Mouse (Mus musculus): ENCODE measurements around the gene Aph1a.
"Not testable (repeated sequence)": the region's sequence is repeated elsewhere in the genome, so short reads cannot be mapped to it uniquely, and the experiment has no call there.

The Aph1a gene

DNA sequence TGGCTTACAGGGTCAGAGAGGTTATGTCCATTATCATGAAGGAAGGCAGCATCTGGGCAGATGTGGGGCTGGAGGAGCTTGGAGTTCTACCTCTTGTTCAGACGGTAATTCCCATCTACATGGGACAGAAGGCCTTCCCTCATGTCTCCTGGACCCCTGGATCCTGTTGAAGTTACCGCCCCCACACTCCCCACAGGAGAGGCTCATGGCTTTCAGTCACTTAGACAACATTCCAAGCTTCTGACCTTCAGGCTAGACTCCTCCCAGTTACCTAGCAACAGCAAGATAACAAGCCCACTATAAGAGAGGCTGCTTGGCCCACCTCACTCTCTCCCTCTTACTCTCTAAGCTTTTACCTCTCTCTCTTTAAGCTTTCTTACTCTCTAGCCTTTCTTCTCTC is 26.8 kb downstream of the Aph1a start:
- DNase-seq (ENCODE audit: low spot score), result not testable (repeated sequence)

DNA sequence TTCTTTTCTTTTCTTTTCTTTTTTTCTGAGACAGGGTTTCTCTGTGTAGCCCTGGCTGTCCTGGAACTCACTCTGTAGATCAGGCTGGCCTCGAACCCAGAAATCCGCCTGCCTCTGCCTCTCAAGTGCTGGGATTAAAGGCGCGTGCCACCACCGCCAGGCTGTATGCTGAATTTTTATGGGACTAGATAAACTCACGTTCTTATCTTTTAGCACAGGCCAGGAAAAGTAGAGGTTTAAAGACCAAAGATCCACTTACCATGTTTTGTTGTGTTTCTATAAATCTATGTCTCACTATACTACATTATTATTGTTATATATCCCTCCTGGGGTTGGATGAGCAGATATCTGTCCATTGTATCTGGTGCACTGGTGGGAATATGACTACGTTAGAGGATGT is 29.7 kb downstream of the Aph1a start:
- not testable (repeated sequence) for DNase-seq (ENCODE audit: low spot score)

DNA sequence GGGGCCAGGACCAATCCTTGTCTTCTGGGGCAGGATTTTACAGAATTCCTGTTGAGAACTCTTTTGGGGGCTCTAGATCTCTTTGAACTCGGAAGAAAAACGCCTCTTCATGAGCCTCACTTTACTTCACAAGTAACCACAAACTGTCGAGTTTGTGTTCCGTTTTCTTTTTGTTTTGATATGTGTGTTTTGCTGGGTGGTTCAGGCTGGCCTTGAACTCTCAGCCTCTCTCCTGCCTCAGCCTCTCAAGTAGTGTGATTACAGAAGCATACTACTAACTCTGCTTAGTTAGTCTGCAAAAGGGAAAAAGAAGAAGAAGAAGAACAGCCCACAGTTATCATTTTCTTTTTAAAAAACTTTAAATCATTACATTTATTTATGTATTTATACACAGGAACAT is 30.4 kb downstream of the Aph1a start:
- no peak for DNase-seq (ENCODE audit: low spot score)

DNA sequence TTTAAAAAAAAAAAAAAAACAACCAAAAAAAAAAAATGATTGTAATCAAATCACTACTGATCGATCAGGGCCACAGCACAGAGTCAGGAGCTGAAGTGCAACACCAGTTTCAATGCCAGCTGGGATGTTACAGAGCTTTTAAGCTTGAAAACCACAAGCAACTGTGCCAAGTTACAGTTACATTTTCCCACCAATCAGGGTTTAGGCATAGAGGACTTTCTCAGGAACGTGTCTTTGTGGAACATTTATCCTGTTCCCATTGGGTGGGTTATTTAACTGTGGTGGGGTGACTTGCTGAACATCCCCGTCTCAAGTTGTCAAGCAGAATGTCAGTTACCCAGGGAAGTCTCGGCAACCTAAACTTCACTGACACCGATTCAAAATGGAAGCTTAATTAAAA is 31.3 kb downstream of the Aph1a start:
- DNase-seq (ENCODE audit: low spot score), result no peak

DNA sequence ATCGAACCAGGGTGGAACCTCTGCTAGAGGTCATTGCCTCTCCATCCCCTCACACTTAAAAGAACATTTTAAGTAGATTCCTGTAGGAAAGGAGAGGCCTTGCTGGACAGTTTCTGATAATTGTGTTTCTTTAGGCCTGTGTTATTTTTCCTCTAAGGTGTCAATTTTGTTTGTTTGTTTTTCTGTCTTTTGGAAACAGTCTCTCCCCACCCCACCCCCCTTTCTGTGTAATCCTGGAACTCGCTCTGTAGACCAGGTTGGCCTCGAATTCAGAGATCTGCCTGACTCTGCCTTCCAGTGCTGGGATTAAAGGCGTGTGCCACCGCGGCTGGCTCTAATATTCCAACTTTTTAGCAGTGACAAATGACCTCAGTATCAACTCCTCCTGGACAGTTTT is 34.5 kb downstream of the Aph1a start:
- no peak for DNase-seq (ENCODE audit: low spot score)

DNA sequence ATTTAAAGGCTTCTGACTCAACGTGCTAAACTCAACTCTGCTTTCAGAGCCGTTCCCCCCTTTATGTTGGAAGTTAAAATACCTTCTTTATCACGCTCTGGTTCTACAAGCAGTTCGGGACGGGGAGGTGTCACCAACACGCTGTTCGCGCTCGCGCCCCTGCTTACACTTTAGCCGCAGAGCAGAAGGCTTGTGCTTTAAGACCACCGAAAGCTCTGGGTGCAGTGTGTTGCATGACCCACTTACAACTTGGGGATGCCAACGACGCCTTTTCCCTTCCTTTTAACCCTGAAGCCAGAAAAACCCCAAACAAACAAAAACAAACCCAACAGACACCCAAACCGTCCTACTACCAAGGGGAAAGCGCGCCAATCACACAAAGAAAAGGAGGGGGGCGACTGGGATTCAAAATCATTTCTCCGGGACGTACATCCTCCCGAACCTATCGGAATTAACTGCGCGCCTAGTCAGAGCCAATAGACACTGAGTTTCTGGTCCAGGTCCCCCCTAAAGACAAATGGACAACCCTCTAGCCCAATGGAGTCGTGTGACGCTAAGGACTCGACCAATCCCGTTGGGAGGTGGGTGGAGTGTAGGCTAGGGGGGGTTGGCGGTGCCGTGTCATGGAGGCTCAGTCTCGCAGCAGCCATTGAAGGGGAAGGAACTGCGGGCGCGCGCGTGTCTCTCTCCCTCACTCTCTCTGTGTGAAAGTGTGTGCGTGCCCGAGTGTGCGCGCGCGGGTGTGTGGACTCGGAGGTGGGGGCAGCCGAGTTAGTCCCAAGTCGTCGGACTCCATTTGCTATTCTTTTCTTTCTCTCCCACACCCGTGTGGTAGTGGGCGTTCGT is 35.1 kb downstream of the Aph1a start, which contains the start of gene Anp32e:
Gene Anp32e, plus strand, starts transcription at position 589 of the 846 bp plus-strand sequence.
- peak; percentile 98 for DNase-seq (ENCODE audit: low spot score)

DNA sequence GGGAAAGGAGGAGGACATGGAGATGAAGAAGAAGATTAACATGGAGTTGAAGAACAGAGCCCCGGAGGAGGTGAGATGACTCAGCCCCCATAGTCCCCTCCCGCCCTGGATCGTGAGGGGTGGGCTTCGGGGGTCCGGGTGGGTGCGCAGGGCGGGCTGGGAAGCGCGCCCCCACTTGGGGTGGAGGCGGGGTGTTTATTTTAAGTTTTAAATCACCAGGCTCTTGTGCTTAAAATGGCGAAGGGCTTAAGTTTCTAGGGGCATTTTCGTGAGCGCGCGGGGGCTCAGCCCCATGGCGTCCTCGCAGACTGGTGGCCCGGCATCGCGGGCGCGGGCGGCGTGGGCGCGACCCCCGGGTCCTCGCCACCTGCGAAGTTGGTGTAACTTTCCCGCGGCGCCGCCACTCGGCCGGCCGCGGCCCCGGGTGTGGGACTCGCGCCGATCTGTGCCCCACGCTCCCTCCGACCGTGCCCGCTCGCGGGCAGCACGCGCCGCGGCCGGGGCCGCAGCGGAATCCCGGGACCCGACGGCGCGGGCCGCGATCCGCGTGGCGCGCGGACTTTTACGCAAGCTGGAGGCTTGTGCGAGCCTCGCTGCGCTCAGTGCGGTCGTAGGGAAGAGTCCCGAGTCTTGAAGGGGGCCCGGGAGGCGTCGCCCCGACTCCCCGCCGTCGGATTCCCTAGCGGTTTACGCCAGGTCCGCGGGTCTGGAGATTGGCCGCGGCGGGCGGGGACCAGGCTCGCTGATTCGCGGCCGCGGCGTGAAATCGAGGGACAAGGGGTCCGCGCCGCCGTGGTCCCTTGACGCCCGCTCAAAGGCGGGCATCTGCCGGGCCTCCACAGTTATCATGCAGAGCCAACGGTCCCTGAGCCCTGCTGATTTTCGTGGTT is 36.1 kb downstream of the Aph1a start:
- DNase-seq (ENCODE audit: low spot score), result peak; percentile 56

DNA sequence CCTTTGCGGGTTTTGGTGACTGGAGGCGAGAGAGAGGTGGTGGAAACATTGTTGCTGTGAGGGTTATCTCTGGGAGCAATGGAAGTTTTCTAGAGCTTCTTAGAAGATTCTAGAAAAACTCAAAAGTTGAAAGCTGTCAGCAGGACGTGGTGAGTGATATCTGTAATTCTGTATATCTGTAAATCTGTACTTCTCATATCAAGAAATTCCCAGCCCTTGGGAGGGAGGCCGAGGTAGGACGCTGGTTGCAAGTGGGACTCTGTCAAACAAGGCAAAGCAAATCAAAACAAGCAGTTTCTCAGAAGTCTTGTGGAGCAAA is 36.7 kb downstream of the Aph1a start:
- no peak for DNase-seq (ENCODE audit: low spot score)

DNA sequence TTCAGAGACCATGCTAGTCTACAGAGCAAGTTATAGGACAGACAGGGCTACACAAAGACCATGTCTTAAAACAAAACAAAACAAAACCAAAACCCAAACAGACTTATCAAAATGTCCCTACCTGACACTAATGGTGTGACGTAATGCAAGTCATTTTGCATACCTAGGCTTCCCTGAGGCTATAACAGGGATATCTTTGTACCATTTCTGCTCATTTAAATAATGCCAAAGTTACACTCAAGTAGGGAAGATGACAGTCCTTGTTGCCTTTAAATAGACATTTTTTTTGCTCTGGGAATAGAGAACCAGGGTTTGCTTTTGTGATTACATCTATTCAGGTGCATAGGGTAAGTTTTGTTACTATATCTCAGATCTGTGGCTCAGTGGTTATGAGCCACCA is 37.7 kb downstream of the Aph1a start:
- DNase-seq (ENCODE audit: low spot score), result no peak

DNA sequence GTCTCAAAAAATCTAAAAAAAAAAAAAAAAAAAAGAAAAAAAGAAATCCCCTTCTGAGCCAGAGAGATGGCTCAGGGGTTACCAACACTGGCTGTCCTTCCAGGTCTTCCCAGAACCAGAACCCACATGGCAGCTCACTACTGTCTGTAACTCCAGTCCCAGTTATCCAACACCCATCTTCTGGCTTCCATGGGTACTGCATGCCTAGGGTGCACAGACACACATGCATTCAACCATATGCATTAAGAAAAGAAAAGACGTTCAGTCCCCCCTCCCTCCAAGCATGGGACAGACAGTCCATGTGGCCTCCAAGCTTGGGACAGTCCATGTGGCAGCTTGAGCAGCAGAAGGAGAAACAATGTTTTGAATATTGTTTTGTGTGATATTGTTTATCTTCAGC is 38.4 kb downstream of the Aph1a start:
- no peak for DNase-seq (ENCODE audit: low spot score)

DNA sequence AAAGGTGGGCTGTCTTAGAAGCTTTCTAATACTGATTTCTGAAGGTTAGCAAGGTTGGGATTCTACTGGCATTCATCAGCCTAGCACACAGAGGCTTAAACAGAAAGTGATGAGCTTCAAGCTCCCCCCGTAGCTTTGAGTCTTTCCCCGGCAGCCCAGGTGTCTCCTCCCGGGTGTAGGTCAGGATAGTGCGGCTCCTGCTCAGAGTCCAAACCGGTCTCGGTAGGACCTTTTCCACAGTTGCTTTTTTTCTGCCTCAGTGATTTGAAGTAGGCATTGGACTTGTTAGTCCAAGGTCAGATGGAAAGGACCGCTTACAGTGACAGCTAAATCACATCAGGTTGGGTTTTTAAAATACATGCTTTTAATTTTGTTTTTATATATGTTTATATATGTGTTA is 38.8 kb downstream of the Aph1a start:
- no peak for DNase-seq (ENCODE audit: low spot score)

DNA sequence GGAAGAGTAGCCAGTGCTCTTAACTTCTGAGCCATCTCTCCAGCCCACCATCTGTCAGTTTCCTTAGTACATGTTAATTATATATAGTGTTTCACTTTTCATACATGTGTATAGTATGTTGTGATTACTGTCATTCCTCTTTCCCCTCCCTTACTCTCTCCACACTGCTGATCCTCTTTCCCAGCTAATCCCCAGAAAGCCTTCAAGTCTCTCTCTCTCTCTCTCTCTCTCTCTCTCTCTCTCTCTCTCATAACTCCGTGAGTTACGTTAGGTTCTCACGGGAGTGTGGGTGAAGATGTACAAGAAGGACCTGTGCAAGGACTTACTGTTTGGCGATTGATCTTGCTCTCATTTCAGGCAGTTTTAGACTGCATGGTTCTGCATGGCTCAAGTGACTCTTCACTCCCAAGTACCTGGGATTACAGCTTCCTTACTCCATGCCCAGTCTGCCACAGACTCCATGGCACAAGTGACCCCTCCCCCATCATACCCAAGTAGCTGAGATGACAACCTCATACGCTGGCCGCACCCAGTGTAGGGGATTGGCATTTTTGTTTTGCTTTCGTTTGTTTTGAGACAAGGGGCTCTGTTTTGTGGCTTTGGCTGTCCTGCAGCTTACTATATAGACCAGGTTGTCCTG is 39.5 kb downstream of the Aph1a start:
- DNase-seq (ENCODE audit: low spot score), result no peak

DNA sequence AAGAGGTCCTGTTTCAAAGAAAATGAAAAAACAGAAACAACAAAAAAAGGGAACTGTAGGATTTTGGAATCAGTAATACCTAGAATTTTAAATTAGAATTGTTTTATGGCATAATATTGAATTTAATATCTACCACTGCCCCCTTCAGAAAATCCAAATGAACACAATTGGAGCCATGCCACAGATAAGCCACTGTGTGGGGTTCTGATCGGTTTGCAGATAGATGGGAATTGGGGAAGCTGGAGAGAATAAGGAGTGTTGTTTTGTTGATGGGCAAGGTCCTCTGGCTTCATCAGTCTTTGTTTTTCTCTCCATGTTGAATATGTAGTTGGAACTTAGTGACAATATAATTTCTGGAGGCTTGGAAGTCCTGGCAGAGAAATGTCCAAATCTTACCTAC is 40.7 kb downstream of the Aph1a start:
- DNase-seq (ENCODE audit: low spot score), result no peak

DNA sequence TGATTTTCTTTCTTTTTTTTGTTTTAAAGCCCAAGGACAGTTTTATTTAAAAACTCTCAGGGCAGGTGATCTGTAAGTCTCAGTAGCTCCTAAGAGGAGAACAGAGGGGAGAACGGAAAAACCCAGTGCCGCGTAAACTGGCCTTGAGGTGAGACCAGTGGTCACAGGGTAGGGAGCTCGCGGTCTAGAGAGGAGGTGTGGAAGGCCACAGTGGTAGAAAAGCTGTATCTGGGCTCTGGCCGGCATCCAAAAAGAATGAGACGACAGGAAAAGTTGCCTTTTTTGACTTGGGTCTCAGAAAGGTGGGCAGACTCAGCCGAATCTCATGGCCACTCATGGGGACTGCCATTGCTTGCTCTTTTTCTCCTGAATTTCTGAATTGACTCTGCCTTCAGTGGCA is 44.4 kb downstream of the Aph1a start:
- no peak for DNase-seq (ENCODE audit: low spot score)

DNA sequence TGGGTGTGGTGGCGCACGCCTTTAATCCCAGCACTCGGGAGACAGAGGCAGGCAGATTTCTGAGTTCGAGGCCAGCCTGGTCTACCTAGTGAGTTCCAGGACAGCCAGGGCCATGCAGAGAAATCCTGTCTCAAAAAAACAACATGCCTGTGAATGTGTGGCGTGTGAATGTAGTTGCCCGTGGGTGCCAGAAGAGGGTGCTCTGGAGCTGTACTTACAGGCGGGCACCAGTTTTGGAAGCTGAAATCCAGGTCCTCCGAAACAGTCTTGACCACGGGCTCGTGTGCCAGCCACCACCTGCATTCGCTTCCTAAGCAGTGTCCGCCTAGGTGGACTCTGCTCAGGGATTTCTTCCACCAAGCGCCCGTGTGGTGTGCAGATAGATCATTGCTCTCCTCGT is 45.1 kb downstream of the Aph1a start:
- DNase-seq (ENCODE audit: low spot score), result no peak

DNA sequence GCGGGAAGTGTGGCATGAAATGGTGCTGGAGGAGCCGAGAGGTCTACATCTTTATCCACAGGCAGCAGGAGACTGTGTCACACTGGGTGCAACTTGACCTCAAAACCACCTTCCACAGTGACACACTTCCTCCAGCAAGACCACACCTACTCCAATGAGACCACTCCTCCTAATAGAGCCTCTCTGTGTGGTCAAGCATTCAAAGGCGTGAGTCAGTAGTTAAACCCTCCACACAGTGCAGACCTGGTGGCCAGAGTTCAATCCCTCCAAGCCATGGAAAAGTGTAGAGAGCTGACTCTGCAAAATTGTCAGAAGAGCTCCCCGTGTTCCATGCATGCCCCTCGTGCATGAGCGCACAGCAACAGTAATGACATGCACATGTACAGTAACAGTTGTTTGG is 49.0 kb downstream of the Aph1a start:
- peak; percentile 47 for DNase-seq (ENCODE audit: low spot score)

DNA sequence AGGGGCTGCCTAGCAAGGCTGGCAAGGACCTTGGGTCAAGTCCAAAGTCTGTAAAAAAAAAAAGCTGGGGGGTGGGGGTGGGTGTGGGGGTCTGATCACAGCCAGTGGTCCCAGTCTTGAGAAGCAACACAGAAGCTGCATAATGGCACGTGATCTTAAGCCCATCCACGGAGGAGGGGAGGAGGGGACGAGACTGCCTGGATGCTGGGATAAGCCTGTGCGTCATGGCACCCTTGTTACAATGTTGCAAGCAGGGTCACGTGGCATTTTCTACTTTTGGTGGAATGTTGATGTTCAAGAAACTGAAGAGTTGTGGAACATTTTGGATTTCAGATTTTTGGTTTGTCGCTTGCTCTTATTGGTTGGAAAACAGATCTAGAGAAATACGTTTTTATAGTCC is 49.5 kb downstream of the Aph1a start:
- DNase-seq (ENCODE audit: low spot score), result no peak

DNA sequence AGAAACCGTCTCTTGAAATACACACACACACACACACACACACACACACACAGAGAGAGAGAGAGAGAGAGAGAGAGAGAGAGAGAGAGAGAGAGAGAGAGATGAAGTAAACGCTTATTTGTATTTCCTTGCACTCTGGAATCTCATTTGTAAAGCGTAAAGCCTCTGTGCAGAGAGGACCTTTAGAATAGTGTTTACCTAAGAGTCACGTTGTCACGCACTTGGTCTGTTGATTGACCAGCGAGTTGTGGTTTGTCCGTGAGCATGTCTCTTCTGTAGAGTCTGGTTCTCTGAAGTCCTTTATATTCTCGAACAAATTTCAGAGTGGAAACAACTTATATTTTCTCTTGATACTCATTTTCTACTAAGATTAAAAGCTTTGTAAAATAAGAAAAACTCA is 51.0 kb downstream of the Aph1a start:
- no peak for DNase-seq (ENCODE audit: low spot score)

DNA sequence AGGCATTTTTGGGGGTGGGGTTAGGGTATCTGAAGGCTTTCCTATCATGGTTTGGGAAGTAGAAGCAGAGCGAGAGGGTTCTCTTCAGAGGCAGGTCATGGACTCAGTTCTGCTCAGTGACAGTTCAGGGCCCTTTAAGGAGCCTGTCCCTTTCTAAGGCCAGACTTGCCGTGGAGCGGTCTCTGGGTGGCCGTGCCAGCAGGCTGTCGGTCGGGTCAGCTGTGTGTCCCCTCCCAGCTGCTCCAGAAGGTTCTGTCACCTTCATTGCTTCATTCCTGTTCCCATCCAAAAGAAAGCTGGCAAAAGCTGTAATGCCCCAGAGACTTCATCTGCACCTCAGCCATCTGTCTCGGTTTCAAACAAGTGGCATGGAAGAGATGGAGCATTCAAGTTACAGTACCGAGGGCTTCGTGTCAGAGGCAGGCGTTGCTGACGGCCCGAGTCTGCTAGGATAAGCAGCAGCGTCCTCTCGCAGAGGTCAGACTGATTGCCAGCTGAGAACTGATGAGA is 52.0 kb downstream of the Aph1a start:
- DNase-seq (ENCODE audit: low spot score), result no peak

Data from yolk sac, embryonic 10.5 days (tissue).